Mouse (Mus musculus): ENCODE measurements at regions not wholly inside any gene's neighbourhood (a gene's known extent, or its start where the extent isn't known, plus 50 kb on each side); places are given as distances from the start of the nearest gene placed in this dataset.

DNA sequence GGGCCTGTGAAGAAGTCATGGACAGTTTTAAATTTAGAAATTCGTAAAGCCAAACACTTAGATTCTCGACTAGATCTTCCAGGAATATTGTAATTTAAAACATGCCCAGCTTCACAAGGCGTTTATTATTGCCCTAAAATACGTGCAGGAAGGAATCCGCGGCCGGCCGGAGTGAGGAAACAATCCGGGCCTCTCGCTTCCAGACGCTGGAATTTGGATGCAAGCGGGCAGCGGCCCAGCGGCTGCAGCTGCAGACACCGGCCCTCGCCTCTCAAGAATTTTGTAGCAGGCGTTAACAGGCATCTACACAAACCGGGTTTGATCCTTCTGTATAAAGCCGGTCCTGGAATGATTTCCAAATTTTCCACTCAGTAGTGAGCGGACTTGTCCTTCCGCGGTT is 260.7 kb upstream of the Nfe2l3 start:
- H3K27ac ChIP-seq (ENCODE audit: control insufficient read depth, insufficient read depth, low read depth, low read length, poor library complexity): no peak overlapping the region
- H3K4me1 ChIP-seq (ENCODE audit: control insufficient read depth, insufficient read depth, low read length): peaks cover 1% of the 10 kb centered on the region; the same call in 1 of the 2 replicates
- 4% methylated on average over 22 of the region's 22 CpGs for WGBS
- no peak for TF ChIP-seq CTCF (IDR thresholded peaks at IDR 0.05; ENCODE audit: control insufficient read depth, insufficient read depth, low read length)
- no peak for TF ChIP-seq POLR2A (IDR thresholded peaks at IDR 0.05; ENCODE audit: borderline replicate concordance, control insufficient read depth, low read depth, low read length)
- no peak overlapping the region for H3K4me3 ChIP-seq (replicated peaks; ENCODE audit: control insufficient read depth, low read depth, low read length)

DNA sequence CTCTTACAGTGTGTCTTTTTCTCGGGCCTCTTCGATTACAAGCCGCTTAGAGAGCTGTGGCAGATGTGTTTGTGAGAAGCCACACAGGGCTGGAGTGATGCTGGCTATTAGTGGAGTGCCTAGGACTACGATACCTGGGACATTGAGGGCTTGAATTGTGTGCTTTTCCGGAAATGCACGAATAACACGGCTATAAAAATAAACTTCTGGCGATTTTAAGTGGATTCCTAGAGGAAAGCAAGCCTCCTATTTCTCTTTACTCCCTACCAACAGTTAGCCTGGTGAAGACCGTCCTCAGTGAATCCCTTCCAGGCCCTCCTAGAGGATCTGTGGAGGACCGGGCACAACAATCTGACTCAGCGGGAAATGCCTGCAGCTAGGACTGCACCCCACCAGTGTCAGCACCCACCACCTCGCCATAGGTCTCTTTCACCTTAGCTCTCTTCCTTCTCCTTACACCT is 260.1 kb upstream of the Nfe2l3 start:
- peak overlapping the region; percentile 11 for H3K4me3 ChIP-seq (replicated peaks; ENCODE audit: control insufficient read depth, low read depth, low read length)
- peaks cover 1% of the 10 kb centered on the region; the same call in 1 of the 2 replicates for H3K4me1 ChIP-seq (ENCODE audit: control insufficient read depth, insufficient read depth, low read length)
- H3K27ac ChIP-seq (ENCODE audit: control insufficient read depth, insufficient read depth, low read depth, low read length, poor library complexity): no peak overlapping the region; the same call in 1 of the 2 replicates
- WGBS: 3% methylated on average over 12 of the region's 12 CpGs
- TF ChIP-seq POLR2A (IDR thresholded peaks at IDR 0.05; ENCODE audit: borderline replicate concordance, control insufficient read depth, low read depth, low read length) (no peak), CTCF (IDR thresholded peaks at IDR 0.05; ENCODE audit: control insufficient read depth, insufficient read depth, low read length) (no peak)

DNA sequence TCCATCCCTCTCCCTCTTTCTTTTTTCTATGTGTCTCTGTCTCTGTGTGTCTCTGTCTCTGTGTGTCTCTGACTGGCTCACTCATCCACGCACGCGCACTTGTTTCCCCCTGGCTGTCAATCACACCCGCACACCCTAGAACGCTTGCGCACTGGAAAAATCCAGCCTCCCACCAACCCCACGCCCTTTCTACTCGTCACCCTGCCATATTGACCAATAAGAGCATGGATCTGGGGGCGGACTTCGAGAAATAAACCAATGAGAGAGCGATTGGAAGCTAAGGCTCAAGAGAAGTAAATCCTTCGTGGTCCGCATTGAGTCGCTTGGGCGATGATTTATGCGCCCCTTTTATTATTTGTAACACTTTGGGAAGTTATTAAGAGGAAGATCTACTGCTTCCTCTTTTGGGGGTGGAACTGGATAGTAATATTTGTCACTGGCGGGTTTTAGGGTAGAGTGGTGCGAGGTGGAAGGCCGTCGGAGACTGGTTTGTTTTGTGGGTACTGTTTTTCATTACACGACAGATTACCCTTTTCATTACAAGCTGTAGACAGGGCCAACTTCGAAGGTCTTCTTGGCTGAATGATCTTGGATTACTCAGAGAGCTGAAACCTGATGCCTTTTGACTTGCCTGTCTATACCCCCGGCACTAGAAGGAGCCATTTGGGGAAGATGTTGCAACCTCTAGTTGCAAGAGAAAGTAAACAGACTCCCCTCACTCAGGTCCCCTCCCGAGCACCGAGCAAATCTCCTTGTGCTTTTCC is 259.4 kb upstream of the Nfe2l3 start:
- Histone ChIP-seq H3K4me3 (replicated peaks; ENCODE audit: control insufficient read depth, low read depth, low read length) (no peak overlapping the region), H3K4me1 (ENCODE audit: control insufficient read depth, insufficient read depth, low read length) (peaks cover 1% of the 10 kb centered on the region; the same call in 1 of the 2 replicates), H3K27ac (ENCODE audit: control insufficient read depth, insufficient read depth, low read depth, low read length, poor library complexity) (no peak overlapping the region)
- WGBS: 1% methylated on average over 25 of the region's 25 CpGs
- TF ChIP-seq CTCF (IDR thresholded peaks at IDR 0.05; ENCODE audit: control insufficient read depth, insufficient read depth, low read length): 0 out of 2 replicates have a peak, but pooled peaks have one; percentile 4
- no peak for TF ChIP-seq POLR2A (IDR thresholded peaks at IDR 0.05; ENCODE audit: borderline replicate concordance, control insufficient read depth, low read depth, low read length)

DNA sequence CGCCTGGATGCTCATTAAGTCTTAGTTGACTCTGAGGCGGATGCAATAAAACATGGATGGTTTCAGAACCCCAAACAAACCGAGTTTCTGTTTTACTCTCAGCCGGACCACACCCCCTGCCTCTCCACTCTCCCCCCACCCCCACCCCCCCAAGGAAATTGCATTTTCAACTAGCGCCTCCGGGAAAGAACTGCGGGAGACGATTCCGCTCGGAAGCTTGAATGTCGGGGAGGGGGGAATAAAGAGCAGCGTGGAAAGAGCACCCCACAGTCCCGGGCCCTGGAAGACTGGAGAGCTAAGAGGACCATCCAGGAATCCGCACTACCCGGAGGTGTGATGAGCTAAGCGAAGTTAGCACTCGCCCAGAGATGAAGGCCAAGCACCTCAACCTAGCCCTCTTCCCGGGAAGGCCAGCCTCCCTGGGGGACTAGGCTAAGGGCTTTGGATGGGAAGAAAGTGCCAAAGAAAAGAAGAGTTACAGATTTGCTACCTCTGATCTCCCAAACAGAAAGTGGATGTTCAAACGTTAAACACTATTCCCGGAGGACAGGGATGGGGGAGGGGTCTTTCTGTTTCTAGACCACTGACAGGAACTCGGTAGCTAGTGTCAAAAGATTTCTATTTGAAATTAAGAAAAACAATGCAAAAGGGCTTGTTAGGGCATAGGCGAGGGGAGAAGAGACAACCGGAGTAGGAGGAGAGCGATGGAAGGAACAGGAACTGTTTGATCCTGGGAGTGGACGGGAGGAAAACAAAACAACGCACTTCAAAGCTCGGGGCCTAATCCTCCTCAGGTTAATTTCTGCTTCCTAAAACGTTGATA is 258.6 kb upstream of the Nfe2l3 start:
- 1% methylated on average over 28 of the region's 28 CpGs for WGBS
- no peak overlapping the region for H3K4me3 ChIP-seq (replicated peaks; ENCODE audit: control insufficient read depth, low read depth, low read length)
- H3K27ac ChIP-seq (ENCODE audit: control insufficient read depth, insufficient read depth, low read depth, low read length, poor library complexity): no peak overlapping the region
- TF ChIP-seq POLR2A (IDR thresholded peaks at IDR 0.05; ENCODE audit: borderline replicate concordance, control insufficient read depth, low read depth, low read length) (no peak), CTCF (IDR thresholded peaks at IDR 0.05; ENCODE audit: control insufficient read depth, insufficient read depth, low read length) (no peak)
- H3K4me1 ChIP-seq (ENCODE audit: control insufficient read depth, insufficient read depth, low read length): peaks cover 1% of the 10 kb centered on the region; the same call in 1 of the 2 replicates

DNA sequence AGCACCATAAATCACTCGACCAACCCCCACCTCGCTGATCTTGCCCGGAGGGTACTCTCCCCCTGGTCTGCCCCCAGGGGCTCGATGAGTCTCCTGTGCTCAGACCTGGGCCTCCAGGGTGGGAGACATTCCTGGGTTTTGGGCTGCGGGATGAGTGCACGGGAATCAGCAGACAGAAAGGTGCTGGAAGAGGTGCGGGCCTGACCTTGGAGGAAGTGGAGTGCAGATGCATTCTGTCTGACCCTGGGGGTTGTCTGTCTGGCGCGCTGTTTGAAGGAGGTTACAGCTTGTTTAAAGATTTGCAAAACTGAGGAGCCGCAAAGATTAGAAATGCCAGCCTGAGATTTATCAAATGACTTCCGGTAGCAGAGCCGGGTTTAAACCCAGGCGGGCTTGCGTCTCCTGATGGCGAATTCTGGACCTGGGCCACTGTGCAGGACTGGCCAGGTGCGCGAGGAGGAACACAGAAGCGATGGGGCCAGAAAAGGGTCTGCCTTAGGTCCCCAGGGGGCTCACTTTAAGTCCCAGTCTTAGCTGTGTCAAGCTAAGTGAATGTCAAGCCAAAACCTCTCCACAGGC is 257.9 kb upstream of the Nfe2l3 start:
- Histone ChIP-seq H3K4me1 (ENCODE audit: control insufficient read depth, insufficient read depth, low read length) (peaks cover 1% of the 10 kb centered on the region; the same call in 1 of the 2 replicates), H3K27ac (ENCODE audit: control insufficient read depth, insufficient read depth, low read depth, low read length, poor library complexity) (no peak overlapping the region), H3K4me3 (replicated peaks; ENCODE audit: control insufficient read depth, low read depth, low read length) (no peak overlapping the region)
- no peak for TF ChIP-seq CTCF (IDR thresholded peaks at IDR 0.05; ENCODE audit: control insufficient read depth, insufficient read depth, low read length)
- 4% methylated on average over 18 of the region's 18 CpGs for WGBS

DNA sequence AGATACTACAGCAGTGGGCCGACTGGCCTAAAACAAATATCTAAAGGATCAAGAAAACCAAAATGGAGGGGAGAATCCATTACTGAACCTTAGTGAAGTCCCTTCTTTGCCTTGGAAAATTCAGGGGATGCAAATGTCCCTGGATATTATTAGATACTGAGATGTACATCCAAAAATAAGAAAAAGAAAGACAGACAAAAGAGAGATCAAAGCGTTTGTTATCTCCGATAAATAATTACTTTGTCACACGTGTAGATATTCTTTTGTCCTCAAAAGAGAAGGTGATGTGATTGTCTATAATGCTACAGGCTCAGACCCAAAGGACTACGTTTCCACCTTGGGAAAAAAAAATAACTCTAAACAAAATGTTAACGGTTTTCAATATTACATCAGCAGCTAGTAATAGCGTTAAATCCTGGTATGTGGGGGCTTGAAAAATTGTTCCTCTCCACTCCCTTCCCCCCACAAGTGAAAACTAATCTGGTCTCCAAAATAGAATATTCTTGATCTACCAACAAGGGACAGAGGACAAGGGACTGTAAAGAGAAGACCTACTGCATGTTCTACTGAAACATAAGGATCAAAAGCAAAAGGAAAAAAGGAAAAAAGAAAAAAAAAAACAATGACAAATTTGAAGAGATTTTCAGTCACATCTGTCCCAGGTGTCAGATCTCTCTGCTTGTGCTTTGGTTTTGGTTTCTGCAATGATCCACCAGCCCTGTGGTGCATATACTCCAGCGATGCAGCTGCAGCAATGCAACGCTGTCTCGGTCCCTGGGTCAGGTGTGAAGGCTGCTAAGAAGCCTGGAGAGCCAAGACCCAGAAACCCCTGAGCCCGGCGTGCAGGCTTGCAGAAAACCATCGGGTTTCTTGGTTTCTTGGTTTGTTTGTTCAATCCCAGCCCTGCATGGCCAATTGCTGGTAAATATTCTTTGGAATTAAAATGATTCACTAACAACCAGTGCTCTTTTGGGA is 256.6 kb upstream of the Nfe2l3 start:
- TF ChIP-seq POLR2A (IDR thresholded peaks at IDR 0.05; ENCODE audit: borderline replicate concordance, control insufficient read depth, low read depth, low read length) (no peak), CTCF (IDR thresholded peaks at IDR 0.05; ENCODE audit: control insufficient read depth, insufficient read depth, low read length) (no peak)
- H3K27ac ChIP-seq (ENCODE audit: control insufficient read depth, insufficient read depth, low read depth, low read length, poor library complexity): no peak overlapping the region

DNA sequence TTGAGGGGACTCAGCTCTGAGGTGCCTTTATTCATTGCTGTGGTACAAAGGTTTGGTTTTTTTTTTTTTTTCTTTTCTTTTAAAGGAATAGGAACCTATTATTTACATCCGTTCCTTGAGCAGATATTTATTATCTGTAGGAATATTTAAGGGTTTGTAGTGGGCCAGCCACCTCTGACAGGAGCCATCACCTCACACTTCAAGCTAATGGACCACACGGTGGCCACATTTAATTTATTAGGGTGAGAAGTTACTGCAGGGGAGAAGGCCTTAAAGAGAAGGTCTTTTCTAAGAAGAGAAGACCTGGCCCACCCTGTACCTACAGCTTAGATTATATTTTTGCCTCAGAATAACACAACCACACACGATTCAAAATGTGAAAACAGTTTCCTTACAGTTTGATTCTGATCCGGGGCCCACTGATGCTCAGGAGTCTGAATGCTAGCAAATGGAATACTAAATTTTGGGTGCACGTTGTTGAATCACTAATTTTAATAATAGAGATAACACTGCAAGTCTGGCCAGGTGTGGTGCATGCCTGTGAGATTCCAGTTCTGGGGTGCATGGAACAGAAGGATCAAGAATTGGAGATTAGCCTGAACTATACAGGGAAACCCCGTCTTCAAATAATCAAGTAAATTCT is 255.6 kb upstream of the Nfe2l3 start:
- H3K27ac ChIP-seq (ENCODE audit: control insufficient read depth, insufficient read depth, low read depth, low read length, poor library complexity): no peak overlapping the region
- TF ChIP-seq POLR2A (IDR thresholded peaks at IDR 0.05; ENCODE audit: borderline replicate concordance, control insufficient read depth, low read depth, low read length) (no peak), CTCF (IDR thresholded peaks at IDR 0.05; ENCODE audit: control insufficient read depth, insufficient read depth, low read length) (no peak)
- H3K4me1 ChIP-seq (ENCODE audit: control insufficient read depth, insufficient read depth, low read length): peaks cover 1% of the 10 kb centered on the region; the same call in 1 of the 2 replicates
- H3K4me3 ChIP-seq (replicated peaks; ENCODE audit: control insufficient read depth, low read depth, low read length): no peak overlapping the region
- WGBS: 15% methylated on average over 6 of the region's 6 CpGs

More for the DNA sequence above, 256.6 kb upstream of the Nfe2l3 start:
- WGBS: 19% methylated on average over 13 of the region's 13 CpGs
- no peak overlapping the region for H3K4me3 ChIP-seq (replicated peaks; ENCODE audit: control insufficient read depth, low read depth, low read length)
- peaks cover 1% of the 10 kb centered on the region; the same call in 1 of the 2 replicates for H3K4me1 ChIP-seq (ENCODE audit: control insufficient read depth, insufficient read depth, low read length)

All from bone marrow, adult 2 months (tissue).